Mouse (Mus musculus): Measurements from ENCODE around the gene Fads2. TPM values are rescaled to one million over a fixed set of nuclear protein-coding genes. Genes with fewer than 3 reads are reported as not detected.

Fads2 gene
- polyA plus RNA-seq, 1 experiment from 2014 or later = 57.0 TPM

- H3K9ac ChIP-seq (ENCODE audit: low read length) = no peak overlapping the region
- H3K9me3 ChIP-seq (ENCODE audit: control insufficient read depth, low read length) = no peaks in the 10 kb centered on the region
- H3K4me1 ChIP-seq (ENCODE audit: control insufficient read depth, insufficient read depth, low read length) = peaks cover 6% of the 10 kb centered on the region
- H3K36me3 ChIP-seq (ENCODE audit: control insufficient read depth, insufficient read depth, low read length) = 0 out of 2 replicates have a peak, but pooled peaks cover 2% of the 10 kb centered on the region
- no peaks in the 10 kb centered on the region for H3K27me3 ChIP-seq (ENCODE audit: control insufficient read depth, insufficient read depth, low read length)
- no peak overlapping the region for H3K27ac ChIP-seq (replicated peaks; ENCODE audit: low read depth, low read length)
- DNase-seq (ENCODE audit: low spot score) (no peak), ATAC-seq (ENCODE audit: insufficient number of reproducible peaks, low FRiP score, low TSS enrichment, low read depth) (no peak)
- no peak overlapping the region for H3K4me2 ChIP-seq (ENCODE audit: low read depth, severe bottlenecking)
- no peak overlapping the region for H3K4me3 ChIP-seq (ENCODE audit: low read depth, low read length)
- 53% methylated on average over 3 of the region's 3 CpGs for WGBS
Measured at GRCm38 (mm10) chr19:10046983-10047382, 54.6 kb downstream of the Fads2 start.

GRCm38 (mm10) chr19:10046346-10046745 lies 55.2 kb downstream of the Fads2 start:
- peaks cover 9% of the 10 kb centered on the region for H3K4me1 ChIP-seq (ENCODE audit: control insufficient read depth, insufficient read depth, low read length)
- H3K36me3 ChIP-seq (ENCODE audit: control insufficient read depth, insufficient read depth, low read length) = 0 out of 2 replicates have a peak, but pooled peaks cover 2% of the 10 kb centered on the region
- H3K27ac ChIP-seq (replicated peaks; ENCODE audit: low read depth, low read length) = no peak overlapping the region
- WGBS = 74% methylated on average over 4 of the region's 4 CpGs
- H3K9me3 ChIP-seq (ENCODE audit: control insufficient read depth, low read length) = no peaks in the 10 kb centered on the region
- DNase-seq (ENCODE audit: low spot score) (no peak), ATAC-seq (ENCODE audit: insufficient number of reproducible peaks, low FRiP score, low TSS enrichment, low read depth) (no peak)
- no peak overlapping the region for H3K4me3 ChIP-seq (ENCODE audit: low read depth, low read length)
- H3K9ac ChIP-seq (ENCODE audit: low read length) = no peak overlapping the region
- no peaks in the 10 kb centered on the region for H3K27me3 ChIP-seq (ENCODE audit: control insufficient read depth, insufficient read depth, low read length)
- H3K4me2 ChIP-seq (ENCODE audit: low read depth, severe bottlenecking) = no peak overlapping the region

GRCm38 (mm10) chr19:10045707-10046106 lies 55.8 kb downstream of the Fads2 start:
- Histone ChIP-seq H3K36me3 (ENCODE audit: control insufficient read depth, insufficient read depth, low read length) (0 out of 2 replicates have a peak, but pooled peaks cover 2% of the 10 kb centered on the region), H3K4me1 (ENCODE audit: control insufficient read depth, insufficient read depth, low read length) (peaks cover 9% of the 10 kb centered on the region), H3K9me3 (ENCODE audit: control insufficient read depth, low read length) (no peaks in the 10 kb centered on the region), H3K27me3 (ENCODE audit: control insufficient read depth, insufficient read depth, low read length) (no peaks in the 10 kb centered on the region), H3K27ac (replicated peaks; ENCODE audit: low read depth, low read length) (no peak overlapping the region), H3K4me3 (ENCODE audit: low read depth, low read length) (no peak overlapping the region), H3K9ac (ENCODE audit: low read length) (no peak overlapping the region), H3K4me2 (ENCODE audit: low read depth, severe bottlenecking) (no peak overlapping the region)
- WGBS = 86% methylated on average over 2 of the region's 2 CpGs
- no peak for ATAC-seq (ENCODE audit: insufficient number of reproducible peaks, low FRiP score, low TSS enrichment, low read depth)
- no peak for DNase-seq (ENCODE audit: low spot score)

GRCm38 (mm10) chr19:10043643-10044042 lies 57.9 kb downstream of the Fads2 start:
- Histone ChIP-seq H3K4me2 (ENCODE audit: low read depth, severe bottlenecking) (no peak overlapping the region), H3K9me3 (ENCODE audit: control insufficient read depth, low read length) (no peaks in the 10 kb centered on the region), H3K4me3 (ENCODE audit: low read depth, low read length) (no peak overlapping the region), H3K27ac (replicated peaks; ENCODE audit: low read depth, low read length) (no peak overlapping the region), H3K9ac (ENCODE audit: low read length) (no peak overlapping the region), H3K36me3 (ENCODE audit: control insufficient read depth, insufficient read depth, low read length) (0 out of 2 replicates have a peak, but pooled peaks cover 2% of the 10 kb centered on the region), H3K27me3 (ENCODE audit: control insufficient read depth, insufficient read depth, low read length) (no peaks in the 10 kb centered on the region), H3K4me1 (ENCODE audit: control insufficient read depth, insufficient read depth, low read length) (peaks cover 6% of the 10 kb centered on the region)
- ATAC-seq (ENCODE audit: insufficient number of reproducible peaks, low FRiP score, low TSS enrichment, low read depth) (no peak), DNase-seq (ENCODE audit: low spot score) (no peak)

- Histone ChIP-seq H3K27me3 (ENCODE audit: control insufficient read depth, insufficient read depth, low read length) (no peaks in the 10 kb centered on the region), H3K27ac (replicated peaks; ENCODE audit: low read depth, low read length) (no peak overlapping the region), H3K36me3 (ENCODE audit: control insufficient read depth, insufficient read depth, low read length) (no peaks in the 10 kb centered on the region), H3K9me3 (ENCODE audit: control insufficient read depth, low read length) (no peaks in the 10 kb centered on the region), H3K4me1 (ENCODE audit: control insufficient read depth, insufficient read depth, low read length) (peaks cover 6% of the 10 kb centered on the region), H3K4me2 (ENCODE audit: low read depth, severe bottlenecking) (no peak overlapping the region), H3K9ac (ENCODE audit: low read length) (no peak overlapping the region), H3K4me3 (ENCODE audit: low read depth, low read length) (no peak overlapping the region)
- ATAC-seq (ENCODE audit: insufficient number of reproducible peaks, low FRiP score, low TSS enrichment, low read depth) (no peak), DNase-seq (ENCODE audit: low spot score) (no peak)
- WGBS = 92% methylated on average over 4 of the region's 4 CpGs
Measured at GRCm38 (mm10) chr19:10042816-10043215, 58.7 kb downstream of the Fads2 start.

- Histone ChIP-seq H3K27ac (replicated peaks; ENCODE audit: low read depth, low read length) (no peak overlapping the region), H3K9me3 (ENCODE audit: control insufficient read depth, low read length) (no peaks in the 10 kb centered on the region), H3K4me2 (ENCODE audit: low read depth, severe bottlenecking) (peak overlapping the region; percentile 100), H3K27me3 (ENCODE audit: control insufficient read depth, insufficient read depth, low read length) (no peaks in the 10 kb centered on the region), H3K4me1 (ENCODE audit: control insufficient read depth, insufficient read depth, low read length) (peaks cover 6% of the 10 kb centered on the region), H3K36me3 (ENCODE audit: control insufficient read depth, insufficient read depth, low read length) (no peaks in the 10 kb centered on the region), H3K9ac (ENCODE audit: low read length) (no peak overlapping the region), H3K4me3 (ENCODE audit: low read depth, low read length) (peak overlapping the region; percentile 60)
- DNase-seq (ENCODE audit: low spot score) = no peak
- peak; percentile 46; the same call in 1 of the 2 replicates for ATAC-seq (ENCODE audit: insufficient number of reproducible peaks, low FRiP score, low TSS enrichment, low read depth)
- WGBS = 63% methylated on average over 6 of the region's 6 CpGs
Measured at GRCm38 (mm10) chr19:10042232-10042631, 59.3 kb downstream of the Fads2 start.

GRCm38 (mm10) chr19:10041388-10042148 lies 60.0 kb downstream of the Fads2 start, which contains the start of gene Fads3:
Fads3 (plus strand) TSS chr19:10041569.
- ATAC-seq (ENCODE audit: insufficient number of reproducible peaks, low FRiP score, low TSS enrichment, low read depth) (peak; percentile 91), DNase-seq (ENCODE audit: low spot score) (peak; percentile 84)
- Histone ChIP-seq H3K9ac (ENCODE audit: low read length) (peak within 1 kb of the TSS; percentile 68), H3K27me3 (ENCODE audit: control insufficient read depth, insufficient read depth, low read length) (no peaks in the 10 kb centered on the region), H3K27ac (replicated peaks; ENCODE audit: low read depth, low read length) (no peak within 1 kb of the TSS), H3K4me2 (ENCODE audit: low read depth, severe bottlenecking) (peak within 1 kb of the TSS; percentile 100), H3K4me1 (ENCODE audit: control insufficient read depth, insufficient read depth, low read length) (peaks cover 6% of the 10 kb centered on the region), H3K9me3 (ENCODE audit: control insufficient read depth, low read length) (no peaks in the 10 kb centered on the region), H3K36me3 (ENCODE audit: control insufficient read depth, insufficient read depth, low read length) (no peaks in the 10 kb centered on the region), H3K4me3 (ENCODE audit: low read depth, low read length) (peak within 1 kb of the TSS; percentile 60)
- under 1% methylated on average over 56 of the region's 69 CpGs for WGBS

GRCm38 (mm10) chr19:10040866-10041387 lies 60.6 kb downstream of the Fads2 start:
- no peak overlapping the region for H3K27ac ChIP-seq (replicated peaks; ENCODE audit: low read depth, low read length)
- peaks cover 6% of the 10 kb centered on the region for H3K4me1 ChIP-seq (ENCODE audit: control insufficient read depth, insufficient read depth, low read length)
- no peaks in the 10 kb centered on the region for H3K36me3 ChIP-seq (ENCODE audit: control insufficient read depth, insufficient read depth, low read length)
- ATAC-seq (ENCODE audit: insufficient number of reproducible peaks, low FRiP score, low TSS enrichment, low read depth) (no peak), DNase-seq (ENCODE audit: low spot score) (no peak)
- no peaks in the 10 kb centered on the region for H3K27me3 ChIP-seq (ENCODE audit: control insufficient read depth, insufficient read depth, low read length)
- H3K4me2 ChIP-seq (ENCODE audit: low read depth, severe bottlenecking) = peak overlapping the region; percentile 100
- H3K9ac ChIP-seq (ENCODE audit: low read length) = peak overlapping the region; percentile 68
- H3K4me3 ChIP-seq (ENCODE audit: low read depth, low read length) = peak overlapping the region; percentile 60
- 7% methylated on average over 17 of the region's 20 CpGs for WGBS
- no peaks in the 10 kb centered on the region for H3K9me3 ChIP-seq (ENCODE audit: control insufficient read depth, low read length)
